Mouse (Mus musculus) kidney, adult 8-10 months (tissue): Measurements from ENCODE around the gene Cnr2.

Experiments
- DNase-seq, 2 experiments: peaks; one replicate each; pipeline ENCODE4 v3.0.0; 2022

The Cnr2 gene

DNA sequence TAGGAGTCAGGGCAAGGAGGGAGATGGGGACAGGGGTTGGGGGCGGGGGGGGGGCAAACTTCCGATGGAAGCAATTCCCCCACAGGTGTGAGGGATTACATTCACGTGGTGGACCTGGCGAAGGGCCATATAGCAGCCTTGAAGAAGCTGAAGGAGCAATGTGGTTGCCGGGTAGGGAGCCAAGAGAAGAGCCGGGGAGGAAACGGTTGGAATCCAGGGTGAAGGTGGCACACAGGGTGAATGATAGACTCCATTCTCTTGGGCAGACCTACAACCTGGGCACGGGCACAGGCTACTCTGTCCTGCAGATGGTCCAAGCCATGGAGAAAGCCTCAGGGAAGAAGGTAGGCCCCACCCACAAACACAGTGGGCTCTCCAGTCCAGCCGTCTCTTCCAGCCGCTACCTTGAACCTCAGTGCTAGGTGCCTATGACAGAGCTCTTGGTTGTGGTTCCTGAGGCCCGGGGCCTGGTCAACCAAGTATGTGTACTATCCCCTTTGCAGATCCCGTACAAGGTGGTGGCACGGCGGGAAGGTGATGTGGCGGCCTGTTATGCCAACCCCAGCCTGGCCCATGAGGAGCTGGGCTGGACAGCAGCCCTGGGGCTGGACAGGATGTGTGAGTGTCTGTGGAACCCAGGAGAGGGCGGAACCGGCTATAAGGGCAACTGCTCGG lies 72.0 kb downstream of the Cnr2 start:
- no peak for DNase-seq

DNA sequence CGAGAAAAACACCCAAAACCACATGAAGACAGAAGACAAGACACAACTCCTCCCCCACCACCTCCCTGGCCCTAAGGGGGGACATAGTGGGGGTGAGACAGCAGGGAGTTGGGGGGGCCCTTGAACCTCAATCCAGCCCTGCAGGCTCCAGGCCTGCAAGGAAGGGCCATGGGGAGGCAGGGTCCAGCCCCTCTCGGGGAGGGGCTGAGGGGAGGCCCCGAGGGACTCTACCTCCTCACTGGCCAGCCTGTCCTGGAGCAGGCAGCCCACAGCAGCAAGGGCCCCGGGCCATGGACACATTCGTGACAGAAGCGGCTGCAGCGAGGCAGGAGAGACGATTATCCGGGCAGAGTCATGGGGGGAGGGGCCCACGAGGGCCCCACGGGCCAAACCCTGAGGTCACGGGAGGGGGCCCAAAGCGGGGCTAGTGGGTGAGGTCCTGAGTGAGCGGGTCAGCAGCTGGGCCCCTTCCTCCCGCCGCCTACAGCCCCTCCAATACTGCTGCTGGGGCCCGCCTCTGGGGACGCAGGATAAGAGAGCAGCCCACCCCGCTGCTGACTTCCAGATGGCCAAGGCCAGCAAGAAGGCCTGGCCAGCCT lies 73.2 kb downstream of the Cnr2 start:
- DNase-seq = no peak

DNA sequence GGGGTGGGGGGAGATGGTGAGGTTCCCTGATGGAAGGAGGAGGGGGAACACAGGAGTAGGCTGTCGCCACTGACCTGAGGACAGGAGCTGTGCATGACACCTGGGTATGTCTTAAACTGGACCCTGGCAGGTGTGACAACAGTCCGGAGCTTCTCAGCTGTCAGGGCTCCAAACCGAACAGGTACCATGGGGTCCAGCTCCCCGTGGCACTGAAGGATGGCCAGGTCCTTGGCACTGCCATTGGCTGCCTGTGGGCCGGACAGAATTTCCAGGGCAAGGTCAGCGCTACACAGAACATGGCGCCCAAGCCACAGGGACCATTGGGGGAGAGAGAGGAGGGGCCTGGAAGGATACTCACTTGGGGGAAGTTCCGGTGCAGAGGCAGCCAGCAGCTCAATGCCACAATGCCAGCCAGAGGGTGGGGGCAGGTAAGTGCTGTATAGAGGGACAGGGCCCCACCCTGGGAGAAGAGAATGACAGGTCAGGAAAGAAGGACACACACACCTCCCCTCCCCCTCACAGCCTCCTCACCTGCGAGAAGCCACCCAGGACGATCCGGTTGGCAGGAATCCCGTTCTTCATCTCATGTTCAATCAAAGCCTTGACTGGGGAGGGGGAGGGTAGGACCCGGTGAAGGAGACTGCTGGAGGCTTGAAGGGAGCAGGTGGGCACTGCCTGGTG lies 74.0 kb downstream of the Cnr2 start:
- peak in 1 of 2 experiments; percentile 2 for DNase-seq
